Mouse (Mus musculus) hindbrain, postnatal 0 days (tissue): ENCODE results near the gene Epb41l3. TPM values are rescaled to one million over a fixed set of nuclear protein-coding genes. Genes with fewer than 3 reads are reported as not detected.

Experiments
- ATAC-seq: fragments of 200-750 bp; cut with Nextera tagmentation; 2 replicates; pipeline ENCODE4 v1.8.0; 2017; ENCODE audit warnings: mild to moderate bottlenecking, moderate TSS enrichment, moderate library complexity
- DNase-seq: peaks from one replicate; pipeline ENCODE4 v3.0.0-alpha.2; 2015; ENCODE audit warnings: low spot score
- H3K27ac ChIP-seq: fragments of 300-500 bp; sonication (generic); 2 replicates; pipeline ENCODE4 v1.5.1; 2014; ENCODE audit warnings: mild to moderate bottlenecking
- H3K27me3 ChIP-seq: fragments of 300-500 bp; sonication (generic); 2 replicates; pipeline ENCODE4 v1.6.1; 2014; ENCODE audit warnings: low read length, mixed read lengths; ENCODE audit not compliant: insufficient read depth
- H3K36me3 ChIP-seq: fragments of 300-500 bp; sonication (generic); 2 replicates; pipeline ENCODE4 v1.6.1; 2014; ENCODE audit warnings: low read length, mixed read lengths; ENCODE audit not compliant: insufficient read depth
- H3K4me1 ChIP-seq: fragments of 300-500 bp; sonication (generic); 2 replicates; pipeline ENCODE4 v1.6.1; 2014; ENCODE audit warnings: antibody characterized with exemption, low read length, mixed read lengths; ENCODE audit not compliant: insufficient read depth
- H3K4me2 ChIP-seq: fragments of 300-500 bp; sonication (generic); 2 replicates; pipeline ENCODE4 v1.6.1; 2014; ENCODE audit warnings: low read depth, mild to moderate bottlenecking, low read length, moderate library complexity, mixed read lengths
- H3K4me3 ChIP-seq: fragments of 300-500 bp; sonication (generic); 2 replicates; pipeline ENCODE4 v1.5.1; 2014; ENCODE audit warnings: low read length
- H3K9ac ChIP-seq: fragments of 300-500 bp; sonication (generic); replicated peaks from 2 replicates; pipeline ENCODE4 v1.6.1; 2014; ENCODE audit warnings: mild to moderate bottlenecking, low read length, moderate library complexity, mixed read lengths
- H3K9me3 ChIP-seq: fragments of 300-500 bp; sonication (generic); 2 replicates; pipeline ENCODE4 v1.6.1; 2016; ENCODE audit warnings: low read length, mixed read lengths
- CTCF ChIP-seq: IDR thresholded peaks from 2 replicates; pipeline ENCODE4 v1.5.1; 2016; ENCODE audit warnings: antibody characterized with exemption, control low read depth, low read depth
- WGBS: fragments of 180-500 bp; shearing (Covaris S2); extraction: QIAGEN DNeasy Blood & Tissue Kit; methylation state at CpG from one replicate; pipeline ENCODE4 v1.1.7; 2014; 5-methylcytosine and 5-hydroxymethylcytosine counted together
- polyA plus RNA-seq: library from polyadenylated mRNA; unstranded; fragments of >200 nt; fragmentation: Nextera tagmentation; extraction: Ambion mirVana; gene quantifications from 2 replicates; pipeline ENCODE4 v1.2.1, GENCODE M21; 2015
- total RNA-seq: library from RNA; depleted of rRNA; stranded (reverse); fragments of >200 nt; gene quantifications from 2 replicates; pipeline ENCODE4 v1.2.3, GENCODE M21; 2014; rRNA removed

Gene Epb41l3
- 105 and 110 TPM in 2 replicates for total RNA-seq
- polyA plus RNA-seq, result 103 and 107 TPM in 2 replicates

GRCm38 (mm10) chr17:69075501-69076237 lies at the start of gene Epb41l3:
Gene Epb41l3, plus strand, starts transcription at chr17:69075683.
- Histone ChIP-seq H3K36me3 (no peaks in the 10 kb centered on the region), H3K27me3 (no peaks in the 10 kb centered on the region), H3K9ac (peak within 1 kb of the TSS; percentile 71), H3K4me2 (peak within 1 kb of the TSS; percentile 98), H3K4me1 (no peaks in the 10 kb centered on the region), H3K9me3 (no peaks in the 10 kb centered on the region), H3K27ac (peak within 1 kb of the TSS; percentile 74), H3K4me3 (peak within 1 kb of the TSS; percentile 70)
- ATAC-seq (peak; percentile 90), DNase-seq (peak; percentile 91)
- WGBS, result under 1% methylated on average over 47 of the region's 47 CpGs
- TF ChIP-seq CTCF, result peak; percentile 29; the same call in 1 of the 2 replicates

DNA sequence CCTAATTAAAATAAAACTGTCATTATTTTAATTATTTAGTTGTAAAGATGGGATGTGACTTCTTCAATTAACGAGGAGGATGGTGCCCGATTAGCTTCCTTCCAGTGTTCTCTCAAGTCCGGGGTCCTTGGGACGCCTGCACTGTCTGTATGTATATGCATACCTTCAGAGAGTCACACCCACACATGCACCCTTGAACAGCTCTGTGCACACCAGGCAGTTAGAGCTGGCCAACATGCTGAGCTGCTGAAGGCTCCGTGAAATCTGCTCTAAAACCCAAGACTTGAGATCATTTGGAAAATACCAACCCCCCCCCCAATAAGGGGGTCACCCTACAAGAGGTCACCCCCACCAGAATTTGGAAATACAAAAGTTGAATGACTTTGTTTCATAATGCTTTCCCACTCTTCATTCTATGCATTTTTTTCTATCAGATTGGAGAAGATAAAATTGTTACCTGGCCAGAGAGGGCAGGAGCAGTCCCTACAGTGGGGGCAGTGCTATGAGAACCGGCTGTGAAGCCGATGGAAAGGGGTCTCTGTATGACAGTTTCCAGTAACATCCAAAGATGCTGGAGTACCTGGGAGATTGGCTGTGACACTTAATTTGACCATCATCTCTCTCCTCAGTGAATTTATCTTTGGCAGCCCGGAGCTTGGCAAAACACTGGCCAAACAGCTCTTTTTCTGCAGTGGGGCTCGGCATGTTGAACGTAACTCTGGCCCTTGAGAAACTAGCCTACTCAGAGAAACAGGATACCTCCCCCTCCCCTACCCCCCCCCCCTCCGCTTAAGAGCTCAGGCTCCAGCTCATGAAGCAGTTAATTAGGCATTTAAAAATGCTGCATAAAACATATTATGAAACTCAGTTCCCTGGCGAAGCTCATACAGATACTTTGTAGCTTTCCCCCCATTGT lies 36.5 kb upstream of the Epb41l3 start:
- Histone ChIP-seq H3K9me3 (no peaks in the 10 kb centered on the region), H3K4me1 (no peaks in the 10 kb centered on the region), H3K4me3 (no peak overlapping the region), H3K27me3 (no peaks in the 10 kb centered on the region), H3K4me2 (no peak overlapping the region), H3K36me3 (no peaks in the 10 kb centered on the region), H3K9ac (no peak overlapping the region), H3K27ac (no peak overlapping the region)
- no peak for ATAC-seq
- no peak for TF ChIP-seq CTCF
- no peak for DNase-seq
- WGBS, result 77% methylated on average over 12 of the region's 12 CpGs

GRCm38 (mm10) chr17:69041516-69041915 lies 34.0 kb upstream of the Epb41l3 start:
- no peaks in the 10 kb centered on the region for H3K36me3 ChIP-seq
- H3K4me3 ChIP-seq, result no peak overlapping the region
- peak; percentile 59 for DNase-seq
- no peaks in the 10 kb centered on the region for H3K4me1 ChIP-seq
- no peak overlapping the region for H3K9ac ChIP-seq
- WGBS, result 59% methylated on average over 4 of the region's 4 CpGs
- no peaks in the 10 kb centered on the region for H3K27me3 ChIP-seq
- no peak overlapping the region for H3K27ac ChIP-seq
- no peak overlapping the region for H3K4me2 ChIP-seq
- H3K9me3 ChIP-seq, result no peaks in the 10 kb centered on the region
- no peak for TF ChIP-seq CTCF
- ATAC-seq, result no peak

DNA sequence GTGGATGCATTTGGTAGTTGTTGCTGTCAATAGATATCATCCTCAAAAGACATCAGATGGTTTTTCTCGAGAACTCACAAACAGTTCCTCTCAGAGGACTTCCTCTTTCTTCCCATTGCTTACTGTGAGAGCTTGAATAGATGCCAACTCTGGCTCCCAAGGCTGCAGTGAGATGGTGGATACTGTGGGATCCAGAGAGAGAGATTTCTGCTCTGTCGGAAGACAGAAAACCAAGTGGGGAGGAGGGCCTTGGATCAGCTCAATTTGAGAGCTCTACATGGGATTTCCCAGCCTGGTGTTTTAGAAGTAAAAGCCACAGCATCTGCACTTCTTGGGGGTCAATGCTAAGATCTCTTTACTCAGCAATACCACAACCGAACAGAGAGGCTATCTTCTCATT lies 26.7 kb upstream of the Epb41l3 start:
- Histone ChIP-seq H3K27me3 (no peaks in the 10 kb centered on the region), H3K4me2 (no peak overlapping the region), H3K36me3 (no peaks in the 10 kb centered on the region), H3K4me1 (no peaks in the 10 kb centered on the region), H3K9me3 (no peaks in the 10 kb centered on the region), H3K27ac (no peak overlapping the region), H3K9ac (no peak overlapping the region), H3K4me3 (no peak overlapping the region)
- DNase-seq (no peak), ATAC-seq (no peak)
- 61% methylated on average over 3 of the region's 3 CpGs for WGBS
- TF ChIP-seq CTCF, result no peak

- no peaks in the 10 kb centered on the region for H3K27me3 ChIP-seq
- no peaks in the 10 kb centered on the region for H3K36me3 ChIP-seq
- TF ChIP-seq CTCF, result no peak
- H3K4me1 ChIP-seq, result no peaks in the 10 kb centered on the region
- H3K9me3 ChIP-seq, result no peaks in the 10 kb centered on the region
- H3K4me2 ChIP-seq, result no peak overlapping the region
- H3K4me3 ChIP-seq, result no peak overlapping the region
- no peak for DNase-seq
- H3K27ac ChIP-seq, result no peak overlapping the region
- ATAC-seq, result no peak
- 79% methylated on average over 4 of the region's 4 CpGs for WGBS
- no peak overlapping the region for H3K9ac ChIP-seq
Measured at GRCm38 (mm10) chr17:69054029-69054428, 21.5 kb upstream of the Epb41l3 start.

- H3K9me3 ChIP-seq, result no peaks in the 10 kb centered on the region
- WGBS, result 91% methylated on average over 7 of the region's 7 CpGs
- no peak overlapping the region for H3K9ac ChIP-seq
- no peak for ATAC-seq
- H3K27me3 ChIP-seq, result no peaks in the 10 kb centered on the region
- DNase-seq, result no peak
- H3K4me3 ChIP-seq, result no peak overlapping the region
- no peak overlapping the region for H3K27ac ChIP-seq
- H3K4me2 ChIP-seq, result no peak overlapping the region
- H3K4me1 ChIP-seq, result no peaks in the 10 kb centered on the region
- no peaks in the 10 kb centered on the region for H3K36me3 ChIP-seq
- no peak for TF ChIP-seq CTCF
Measured at GRCm38 (mm10) chr17:69059760-69060159, 15.7 kb upstream of the Epb41l3 start.
